Mouse (Mus musculus) C2C12 (cell line): ENCODE measurements around the gene Gsta2. TPM values are rescaled to one million over a fixed set of nuclear protein-coding genes. Genes with fewer than 3 reads are reported as not detected.
"Not testable (repeated sequence)": the region's sequence is repeated elsewhere in the genome, so short reads cannot be mapped to it uniquely, and the experiment has no call there.

Source experiments
- H3K27me3 ChIP-seq: one replicate; pipeline ENCODE4 v1.6.1; 2011; ENCODE audit not compliant: control insufficient read depth, insufficient read depth, insufficient read length
- H3K36me3 ChIP-seq: one replicate; pipeline ENCODE4 v1.6.1; 2011; ENCODE audit not compliant: control insufficient read depth, insufficient read depth
- H3K4me3 ChIP-seq: one replicate; pipeline ENCODE4 v1.5.1; 2011; ENCODE audit warnings: mild to moderate bottlenecking, control low read depth; ENCODE audit not compliant: poor library complexity, insufficient read depth, severe bottlenecking
- H3K79me2 ChIP-seq: one replicate; pipeline ENCODE4 v1.6.1; 2011; ENCODE audit not compliant: control insufficient read depth, insufficient read depth
- H3K79me3 ChIP-seq: one replicate; pipeline ENCODE4 v1.6.1; 2011; ENCODE audit warnings: low read depth, control low read depth
- H3ac ChIP-seq: one replicate; pipeline ENCODE3; 2011; ENCODE audit warnings: low read depth; ENCODE audit not compliant: control insufficient read depth, insufficient read length
- CEBPB ChIP-seq: IDR thresholded peaks from one replicate; pipeline ENCODE4 v1.6.1; 2011; ENCODE audit warnings: low read depth, mild to moderate bottlenecking, control low read depth, moderate library complexity
- CTCF ChIP-seq: IDR thresholded peaks from one replicate; pipeline ENCODE4 v1.5.1; 2011; ENCODE audit not compliant: control insufficient read depth, insufficient read depth, insufficient read length
- FOSL1 ChIP-seq: IDR thresholded peaks from one replicate; pipeline ENCODE4 v1.8.0; 2011; ENCODE audit warnings: mild to moderate bottlenecking, low read length; ENCODE audit not compliant: poor library complexity, insufficient read depth, severe bottlenecking
- MAX ChIP-seq: IDR thresholded peaks from one replicate; pipeline ENCODE4 v1.6.1; 2011; ENCODE audit warnings: mild to moderate bottlenecking, control low read depth
- MYOD1 ChIP-seq: IDR thresholded peaks from one replicate; pipeline ENCODE4 v1.6.1; 2011; ENCODE audit warnings: low read depth; ENCODE audit not compliant: control insufficient read depth, insufficient read length
- MYOG ChIP-seq: IDR thresholded peaks from one replicate; pipeline ENCODE4 v1.6.1; 2011; ENCODE audit not compliant: control insufficient read depth, insufficient read length; ENCODE audit errors: extremely low read depth
- USF1 ChIP-seq: IDR thresholded peaks from one replicate; pipeline ENCODE4 v1.6.1; 2011; ENCODE audit warnings: low read depth, mild to moderate bottlenecking, control low read depth, moderate library complexity
- polyA plus RNA-seq: library from polyadenylated mRNA; unstranded; fragments of >200 nt; fragmentation: generic; extraction: Trizol; gene quantifications from one replicate; pipeline ENCODE4 v1.2.1, GENCODE M21; 2012; ENCODE audit warnings: missing spikeins

Gene Gsta2
- polyA plus RNA-seq, 1 experiment, result 0.09 TPM

DNA sequence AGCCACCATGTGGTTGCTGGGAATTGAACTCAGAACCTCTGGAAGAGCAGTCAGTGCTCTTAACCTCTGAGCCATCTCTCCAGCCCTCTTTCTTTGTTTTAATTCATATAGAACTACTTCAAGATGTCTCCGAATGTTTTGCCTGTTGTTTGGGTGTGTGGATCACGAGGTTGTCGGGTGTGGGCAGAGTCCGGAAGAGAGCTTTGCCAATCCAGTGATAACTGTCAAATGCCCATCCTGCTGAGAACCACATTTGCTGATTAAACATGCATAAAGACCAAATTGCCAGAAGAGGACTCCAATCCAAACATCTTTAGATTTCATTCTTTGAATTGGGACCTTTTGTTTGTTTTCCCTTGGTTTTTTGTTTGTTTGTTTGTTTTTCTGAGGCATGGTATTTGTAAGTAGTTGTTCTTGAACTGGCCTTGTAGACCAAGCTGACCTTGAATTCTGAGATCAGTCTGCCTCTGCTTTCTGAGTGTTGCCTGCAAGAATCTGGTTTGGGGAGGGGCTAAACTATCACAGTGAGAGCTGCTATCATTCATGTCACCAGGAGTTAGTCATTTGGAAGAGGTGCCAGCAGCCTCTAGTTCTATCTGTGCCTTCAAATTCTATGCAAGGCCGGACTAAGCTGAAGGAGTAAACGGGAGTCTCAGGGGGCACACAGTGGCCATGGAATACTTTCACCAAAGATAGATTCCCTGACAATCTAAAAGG, 3.9 kb downstream of the Gsta2 start:
- Histone ChIP-seq H3K4me3 (no peak overlapping the region), H3K27me3 (no peaks in the 10 kb centered on the region), H3K79me3 (no peaks in the 10 kb centered on the region), H3ac (no peak overlapping the region), H3K36me3 (no peaks in the 10 kb centered on the region), H3K79me2 (no peaks in the 10 kb centered on the region)
- TF ChIP-seq MAX (no peak), MYOG (no peak), CTCF (no peak), CEBPB (no peak), FOSL1 (no peak), MYOD1 (no peak), USF1 (no peak)

DNA sequence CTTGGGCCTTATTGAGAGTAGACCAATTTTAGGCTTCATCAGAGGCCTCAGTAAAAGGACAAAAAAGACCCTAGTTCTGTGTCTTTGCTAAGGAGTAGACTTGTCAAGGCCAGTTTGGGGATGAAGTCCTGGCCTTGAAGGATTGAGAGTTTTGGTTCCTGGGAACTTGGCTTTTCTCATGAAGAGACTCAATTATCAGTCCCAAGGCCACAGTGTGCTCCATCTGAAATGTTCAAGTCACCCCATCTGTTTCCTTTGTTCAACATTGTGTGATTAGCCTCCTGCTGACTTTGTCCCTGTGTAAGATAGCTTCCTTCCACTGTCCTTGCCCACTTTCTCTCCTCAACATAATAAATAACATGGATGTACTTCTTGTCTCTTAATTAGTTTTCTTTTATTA, 5.6 kb downstream of the Gsta2 start:
- not testable (repeated sequence) for H3K4me3 ChIP-seq, H3K36me3 ChIP-seq, H3ac ChIP-seq, H3K27me3 ChIP-seq, H3K79me3 ChIP-seq, H3K79me2 ChIP-seq

DNA sequence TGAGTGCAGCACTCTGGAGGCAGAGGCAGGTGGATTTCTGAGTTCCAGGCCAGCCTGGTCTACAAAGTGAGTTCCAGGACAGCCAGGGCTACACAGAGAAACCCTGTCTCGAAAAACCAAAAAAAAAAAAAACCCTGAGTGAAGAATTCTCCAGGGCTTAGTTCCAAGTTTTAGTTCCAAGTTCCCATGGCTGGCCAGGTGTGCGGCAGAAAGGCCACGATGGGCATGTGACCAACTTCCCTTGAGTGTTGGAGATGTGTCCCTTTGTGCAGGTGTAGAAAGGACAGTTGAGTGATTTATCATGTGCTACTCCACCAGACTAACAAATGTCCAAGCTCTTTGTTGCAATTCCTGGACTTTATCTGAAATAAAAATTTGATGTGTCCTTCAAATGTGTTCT, 6.4 kb downstream of the Gsta2 start:
- peak overlapping the region; percentile 24 for H3ac ChIP-seq
- H3K27me3 ChIP-seq, H3K36me3 ChIP-seq, H3K4me3 ChIP-seq, H3K79me3 ChIP-seq, H3K79me2 ChIP-seq: not testable (repeated sequence)

DNA sequence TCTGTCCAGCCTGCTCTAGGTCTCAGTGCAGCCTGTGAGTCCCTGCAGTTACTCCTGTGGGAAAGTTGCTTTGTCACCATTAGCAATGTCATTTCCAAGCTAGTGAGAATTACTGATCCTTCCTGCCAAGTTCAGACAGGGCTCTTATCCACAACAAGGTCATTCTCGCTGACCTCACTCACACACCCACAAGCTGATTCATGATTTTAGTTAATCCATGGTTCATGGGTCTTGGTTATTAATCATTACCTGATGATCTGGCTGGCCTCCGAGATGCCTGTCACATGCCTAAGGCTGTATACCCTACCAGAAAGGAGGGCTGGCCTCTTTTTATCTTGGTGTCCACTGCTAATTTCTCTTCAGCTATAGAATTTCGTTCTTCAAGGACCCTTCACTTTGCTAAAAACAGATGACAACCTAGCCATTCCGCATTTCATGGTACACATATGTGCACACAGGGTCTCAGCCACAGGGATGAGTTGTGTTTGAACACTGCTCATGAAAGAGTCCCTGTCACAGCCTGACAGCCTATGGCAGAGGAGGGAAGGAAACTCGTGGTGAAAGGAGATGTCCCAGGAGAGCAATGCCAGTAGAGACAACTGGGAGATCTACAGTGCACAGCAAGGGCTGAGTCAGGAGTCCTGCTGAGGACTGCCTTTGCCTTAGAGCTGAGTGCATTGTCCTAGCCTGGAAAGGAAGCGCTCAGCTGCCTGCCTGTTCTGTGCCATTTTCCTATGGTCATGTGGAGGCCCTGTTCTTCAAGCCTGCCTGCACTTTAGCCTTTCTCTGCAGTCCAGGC, 7.2 kb downstream of the Gsta2 start:
- not testable (repeated sequence) for H3K36me3 ChIP-seq, H3K4me3 ChIP-seq, H3K79me2 ChIP-seq, H3K27me3 ChIP-seq, H3K79me3 ChIP-seq
- TF ChIP-seq USF1 (peak; percentile 31), MYOD1 (peak; percentile 5)
- H3ac ChIP-seq, result peak overlapping the region; percentile 24

DNA sequence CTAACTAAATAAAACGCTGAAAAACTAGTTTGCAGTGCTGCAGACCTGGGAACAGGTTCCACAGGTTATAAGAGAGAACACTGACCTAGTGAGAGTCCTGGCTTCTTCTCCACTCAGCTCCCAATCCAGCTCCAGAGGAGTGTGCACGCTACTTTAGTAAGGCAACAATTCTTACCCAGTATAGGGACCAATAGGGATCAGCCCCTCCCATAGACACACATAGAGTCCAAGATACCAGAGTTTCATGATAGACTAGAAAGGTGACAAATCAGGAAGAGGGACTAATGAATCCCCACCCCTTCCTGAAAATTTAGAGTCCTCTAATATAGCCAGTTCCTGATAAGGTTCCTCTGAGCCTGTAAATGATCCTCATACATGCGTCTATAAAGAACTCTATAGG, 8.6 kb downstream of the Gsta2 start:
- no peaks in the 10 kb centered on the region for H3K79me3 ChIP-seq
- no peak overlapping the region for H3K4me3 ChIP-seq
- H3ac ChIP-seq, result no peak overlapping the region
- H3K36me3 ChIP-seq, result no peaks in the 10 kb centered on the region
- H3K79me2 ChIP-seq, result no peaks in the 10 kb centered on the region
- TF ChIP-seq MYOD1 (no peak), FOSL1 (no peak), MYOG (no peak), CEBPB (no peak), USF1 (no peak), CTCF (no peak), MAX (no peak)
- no peaks in the 10 kb centered on the region for H3K27me3 ChIP-seq

DNA sequence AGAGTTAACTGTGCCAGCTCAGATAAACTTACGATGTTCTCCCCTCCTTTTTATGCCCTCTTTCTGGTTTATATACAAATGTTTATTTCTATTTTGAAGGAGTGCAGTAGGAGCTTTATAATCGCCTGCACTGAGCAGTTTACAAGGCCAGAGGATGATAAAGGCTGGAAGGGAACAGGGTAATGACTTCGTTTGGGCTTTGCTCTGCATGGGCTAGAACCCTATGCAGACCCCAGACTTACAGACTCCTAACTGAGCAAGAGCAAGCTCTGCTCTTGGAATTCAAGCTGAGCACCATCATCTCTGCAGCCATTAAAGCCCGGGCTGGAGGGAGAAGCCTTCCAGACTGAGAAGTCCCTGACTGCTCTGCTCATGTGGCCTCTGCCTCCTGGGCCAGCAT, 10.4 kb downstream of the Gsta2 start:
- not testable (repeated sequence) for H3K27me3 ChIP-seq, H3K79me3 ChIP-seq, H3ac ChIP-seq, H3K4me3 ChIP-seq, H3K79me2 ChIP-seq, H3K36me3 ChIP-seq

DNA sequence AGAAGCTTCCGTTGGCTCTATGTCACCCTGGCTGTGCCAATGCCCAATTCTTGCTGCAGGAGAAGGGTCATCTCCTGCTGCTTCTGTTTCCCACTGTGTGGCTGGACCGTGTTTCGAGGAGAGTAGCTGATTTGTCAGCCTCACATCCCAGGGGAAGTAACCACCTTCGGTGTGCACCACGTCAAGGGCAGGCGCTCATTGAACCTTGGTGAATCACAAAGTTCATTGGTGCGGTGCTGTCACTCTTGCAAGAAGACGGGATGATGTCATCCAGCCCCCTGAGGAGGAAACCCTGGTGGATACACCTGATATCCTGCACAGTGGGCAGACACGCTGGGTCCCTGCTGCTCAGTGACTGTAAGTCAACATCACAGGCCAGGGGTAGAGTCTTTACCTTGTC, 12.5 kb downstream of the Gsta2 start:
- H3K27me3 ChIP-seq, H3ac ChIP-seq, H3K79me3 ChIP-seq, H3K79me2 ChIP-seq, H3K36me3 ChIP-seq, H3K4me3 ChIP-seq: not testable (repeated sequence)

DNA sequence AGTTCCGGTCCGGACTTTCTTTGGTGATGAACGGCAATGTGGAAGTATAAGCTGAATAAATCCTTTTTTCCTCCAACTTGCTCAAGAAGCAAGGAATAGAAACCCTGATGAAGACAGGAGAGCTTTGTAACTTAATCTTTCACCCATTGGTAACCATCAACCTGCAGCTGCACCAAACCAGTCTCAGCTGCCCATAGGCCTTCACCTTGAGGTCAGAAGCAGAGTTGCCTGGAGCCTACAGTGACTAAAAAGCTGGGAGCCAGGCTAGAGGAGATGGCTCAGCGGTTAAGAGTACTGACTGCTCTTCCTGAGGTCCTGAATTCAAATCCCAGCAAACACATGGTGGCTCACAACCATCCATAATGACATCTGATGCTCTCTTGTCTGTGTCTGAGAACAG, 13.1 kb downstream of the Gsta2 start:
- H3K79me2 ChIP-seq, H3K27me3 ChIP-seq, H3K4me3 ChIP-seq, H3K36me3 ChIP-seq, H3K79me3 ChIP-seq, H3ac ChIP-seq: not testable (repeated sequence)
